Comparison of ENCODE assay signal across 10 mouse cellular contexts in genomic region chr11:73223966-73224365, GRCm38 (mm10). TPM values are rescaled to one million over a fixed set of nuclear protein-coding genes. Genes with fewer than 3 reads are reported as not detected.
A peak's percentile ranks its signal among the peaks of the same experiment; 100 is the strongest.
DNase-seq lines count a peak whose midpoint lies in the region; ATAC-seq lines count a peak whose summit lies in the region.
"Had no signal": no experiment of that assay in that cellular context is flagged by ENCODE, and none has a peak within 500 bp of the region (broad histone marks: within the 10 kb centered on the region; RNA-seq: fewer than 3 reads in every experiment).

No protein-coding gene starts in this region.

- no peak for ATAC-seq in kidney, embryonic 16.5 days (ENCODE audit: low FRiP score, low TSS enrichment)
- ATAC-seq in megakaryocyte, adult 5-6 weeks (ENCODE audit: poor library complexity, severe bottlenecking), result peak; percentile 59
- no peak for ATAC-seq in forebrain, embryonic 13.5 days

- peak; percentile 48 for DNase-seq in kidney, adult 18-20 months
- DNase-seq in T-cell, adult 2 months (ENCODE audit: low spot score), result peak; percentile 18
- peak; percentile 14 to 32 for DNase-seq in heart, postnatal 10 days
- DNase-seq in embryo, embryonic 9.5 days (ENCODE audit: extremely low spot score), result no peak
- DNase-seq in layer of hippocampus, adult 18-20 months (ENCODE audit: low spot score in 2 of 2), result no peak

- no peak overlapping the region for H3K4me3 ChIP-seq in kidney, embryonic 16.5 days (ENCODE audit: low read length)
- no peak overlapping the region for H3K4me3 ChIP-seq in forebrain, embryonic 13.5 days
- H3K4me3 ChIP-seq: heart, embryonic 15.5 days; megakaryocyte, embryonic 14.5 days had no signal

- 74% methylated on average over 2 of the region's 2 CpGs for WGBS in kidney, embryonic 16.5 days
- 73% methylated on average over 2 of the region's 2 CpGs for WGBS in forebrain, embryonic 13.5 days

- H3K36me3 ChIP-seq in kidney, embryonic 16.5 days (ENCODE audit: insufficient read depth, low read length), result no peaks in the 10 kb centered on the region
- H3K36me3 ChIP-seq in forebrain, embryonic 13.5 days (ENCODE audit: poor library complexity, severe bottlenecking), result no peaks in the 10 kb centered on the region
- H3K36me3 ChIP-seq: heart, embryonic 15.5 days had no signal

- no peak overlapping the region for H3K27ac ChIP-seq in kidney, embryonic 16.5 days (ENCODE audit: low read length)
- no peak overlapping the region for H3K27ac ChIP-seq in forebrain, embryonic 13.5 days
- H3K27ac ChIP-seq: heart, embryonic 15.5 days had no signal

- H3K4me2 ChIP-seq in kidney, embryonic 16.5 days (replicated peaks; ENCODE audit: low read depth, low read length), result no peak overlapping the region
- no peak overlapping the region for H3K4me2 ChIP-seq in forebrain, embryonic 13.5 days
- H3K4me2 ChIP-seq: heart, embryonic 15.5 days had no signal

- H3K9ac ChIP-seq in kidney, embryonic 16.5 days (replicated peaks; ENCODE audit: low read length), result no peak overlapping the region
- H3K9ac ChIP-seq in forebrain, embryonic 13.5 days, result no peak overlapping the region
- H3K9ac ChIP-seq: heart, embryonic 15.5 days had no signal

- intact Hi-C loops in heart, postnatal 10 days (cut with DNase I), result no loop called here

- no peaks in the 10 kb centered on the region for H3K9me3 ChIP-seq in kidney, embryonic 16.5 days (ENCODE audit: low read length)
- peaks cover 2% of the 10 kb centered on the region; the same call in 1 of the 2 replicates for H3K9me3 ChIP-seq in forebrain, embryonic 13.5 days (replicated peaks)
- H3K9me3 ChIP-seq: heart, embryonic 15.5 days; megakaryocyte, embryonic 14.5 days had no signal

- no peaks in the 10 kb centered on the region for H3K4me1 ChIP-seq in kidney, embryonic 16.5 days (ENCODE audit: insufficient read depth, low read length)
- no peaks in the 10 kb centered on the region for H3K4me1 ChIP-seq in forebrain, embryonic 13.5 days
- H3K4me1 ChIP-seq: heart, embryonic 15.5 days had no signal

- H3K27me3 ChIP-seq in kidney, embryonic 16.5 days (ENCODE audit: insufficient read depth, low read length), result no peaks in the 10 kb centered on the region
- H3K27me3 ChIP-seq in forebrain, embryonic 13.5 days, result no peaks in the 10 kb centered on the region
- H3K27me3 ChIP-seq: heart, embryonic 15.5 days had no signal

RNA-seq across cellular contexts. Expression of gene Trpv1, which starts 10.1 kb away (rescaled TPM):
- 0.24 TPM in 1 of 2 replicates, not detected in the other for polyA plus RNA-seq in kidney, embryonic 16.5 days (2015; fragmentation: Nextera tagmentation; extraction: Ambion mirVana)
- total RNA-seq in heart, postnatal 10 days (2021), result not detected
- not detected in 2 replicates for total RNA-seq in megakaryocyte, adult 5-6 weeks (2015)
- not detected in 2 replicates for total RNA-seq in megakaryocyte, adult 5-6 weeks (2017)
- not detected in 2 replicates for polyA plus RNA-seq in forebrain, embryonic 13.5 days (2015; fragmentation: Nextera tagmentation; extraction: Ambion mirVana)
- total RNA-seq in layer of hippocampus, adult 18-20 months (2021), result under 1 TPM in 1 of 2 experiments, not detected in 1; 0.23 TPM

RNA-seq across cellular contexts. Expression of gene Shpk, which starts 24.7 kb away (rescaled TPM):
- 2.4 and 2.6 TPM in 2 replicates for polyA plus RNA-seq in kidney, embryonic 16.5 days (2015; fragmentation: Nextera tagmentation; extraction: Ambion mirVana)
- total RNA-seq in heart, postnatal 10 days (2021), result 1 to 10 TPM; 1.5 to 2.0 TPM
- total RNA-seq in megakaryocyte, adult 5-6 weeks (2015), result 1.1 and 1.6 TPM in 2 replicates
- 1.1 and 2.2 TPM in 2 replicates for total RNA-seq in megakaryocyte, adult 5-6 weeks (2017)
- polyA plus RNA-seq in forebrain, embryonic 13.5 days (2015; fragmentation: Nextera tagmentation; extraction: Ambion mirVana), result 1.2 TPM in 2 replicates
- total RNA-seq in layer of hippocampus, adult 18-20 months (2021), result 1 to 10 TPM; 3.7 to 4.0 TPM

RNA-seq across cellular contexts. Expression of gene Ctns, which starts 25.1 kb away (rescaled TPM):
- polyA plus RNA-seq in kidney, embryonic 16.5 days (2015; fragmentation: Nextera tagmentation; extraction: Ambion mirVana), result 21.5 and 22.4 TPM in 2 replicates
- 10 to 100 TPM; 11.7 to 13.9 TPM for total RNA-seq in heart, postnatal 10 days (2021)
- 18.4 and 19.3 TPM in 2 replicates for total RNA-seq in megakaryocyte, adult 5-6 weeks (2015)
- 21.0 and 23.3 TPM in 2 replicates for total RNA-seq in megakaryocyte, adult 5-6 weeks (2017)
- polyA plus RNA-seq in forebrain, embryonic 13.5 days (2015; fragmentation: Nextera tagmentation; extraction: Ambion mirVana), result 17.0 and 17.8 TPM in 2 replicates
- 10 to 100 TPM; 21.1 to 22.1 TPM for total RNA-seq in layer of hippocampus, adult 18-20 months (2021)

RNA-seq across cellular contexts. Expression of gene Trpv3, which starts 43.2 kb away (rescaled TPM):
- 0.12 and 0.21 TPM in 2 replicates for polyA plus RNA-seq in kidney, embryonic 16.5 days (2015; fragmentation: Nextera tagmentation; extraction: Ambion mirVana)
- total RNA-seq in heart, postnatal 10 days (2021), result under 1 TPM; 0.05 to 0.20 TPM
- not detected in 2 replicates for total RNA-seq in megakaryocyte, adult 5-6 weeks (2015)
- total RNA-seq in megakaryocyte, adult 5-6 weeks (2017), result not detected in 2 replicates
- polyA plus RNA-seq in forebrain, embryonic 13.5 days (2015; fragmentation: Nextera tagmentation; extraction: Ambion mirVana), result 0.04 TPM in 2 replicates
- under 1 TPM; 0.41 to 0.45 TPM for total RNA-seq in layer of hippocampus, adult 18-20 months (2021)

RNA-seq across cellular contexts. Expression of gene Tax1bp3, which starts 47.1 kb away (rescaled TPM):
- 231 and 251 TPM in 2 replicates for polyA plus RNA-seq in kidney, embryonic 16.5 days (2015; fragmentation: Nextera tagmentation; extraction: Ambion mirVana)
- 100 to 1,000 TPM in 1 of 2 experiments, 10 to 100 TPM in 1; 89.1 to 105 TPM for total RNA-seq in heart, postnatal 10 days (2021)
- total RNA-seq in megakaryocyte, adult 5-6 weeks (2015), result 13.7 and 19.9 TPM in 2 replicates
- 16.8 and 18.5 TPM in 2 replicates for total RNA-seq in megakaryocyte, adult 5-6 weeks (2017)
- polyA plus RNA-seq in forebrain, embryonic 13.5 days (2015; fragmentation: Nextera tagmentation; extraction: Ambion mirVana), result 174 and 181 TPM in 2 replicates
- total RNA-seq in layer of hippocampus, adult 18-20 months (2021), result 1 to 10 TPM; 8.6 to 8.7 TPM

Comparison
In these comparisons a context has a peak if more than half of its experiments do, and no peak if none do; other contexts are left out.
1. DNase-seq: peak in kidney, adult 18-20 months (single experiment), T-cell, adult 2 months (single experiment) and heart, postnatal 10 days (2 of 2); none in embryo, embryonic 9.5 days (single experiment) and layer of hippocampus, adult 18-20 months (0 of 2).